Mouse (Mus musculus) kidney, embryonic 16.5 days (tissue): Measurements from ENCODE around the gene Pgpep1. TPM values are rescaled to one million over a fixed set of nuclear protein-coding genes. Genes with fewer than 3 reads are reported as not detected.

ENCODE experiments used
- ATAC-seq: fragments of 200-750 bp; cut with Nextera tagmentation; 2 replicates; pipeline ENCODE4 v1.8.0; 2017; ENCODE audit warnings: moderate TSS enrichment; ENCODE audit not compliant: low FRiP score, low TSS enrichment
- H3K27ac ChIP-seq: fragments of 300-500 bp; sonication (generic); 2 replicates; pipeline ENCODE4 v1.5.1; 2014; ENCODE audit warnings: low read length
- H3K27me3 ChIP-seq: fragments of 300-500 bp; sonication (generic); 2 replicates; pipeline ENCODE4 v1.6.1; 2014; ENCODE audit warnings: low read length, control low read depth, mixed read lengths; ENCODE audit not compliant: insufficient read depth
- H3K36me3 ChIP-seq: fragments of 300-500 bp; sonication (generic); 2 replicates; pipeline ENCODE4 v1.6.1; 2014; ENCODE audit warnings: low read length, control low read depth, mixed read lengths; ENCODE audit not compliant: insufficient read depth
- H3K4me1 ChIP-seq: fragments of 300-500 bp; sonication (generic); 2 replicates; pipeline ENCODE4 v1.6.1; 2014; ENCODE audit warnings: low read length, control low read depth, mixed read lengths; ENCODE audit not compliant: insufficient read depth
- H3K4me2 ChIP-seq: fragments of 300-500 bp; sonication (generic); replicated peaks from 2 replicates; pipeline ENCODE4 v1.6.1; 2014; ENCODE audit warnings: low read depth, low read length
- H3K4me3 ChIP-seq: fragments of 300-500 bp; sonication (generic); 2 replicates; pipeline ENCODE4 v1.5.1; 2014; ENCODE audit warnings: mild to moderate bottlenecking, low read length
- H3K9ac ChIP-seq: fragments of 300-500 bp; sonication (generic); replicated peaks from 2 replicates; pipeline ENCODE4 v1.6.1; 2014; ENCODE audit warnings: low read length
- H3K9me3 ChIP-seq: fragments of 300-500 bp; sonication (generic); 2 replicates; pipeline ENCODE4 v1.6.1; 2016; ENCODE audit warnings: low read length, control low read depth
- WGBS: fragments of 180-500 bp; shearing (Covaris S2); extraction: QIAGEN DNeasy Blood & Tissue Kit; methylation state at CpG from one replicate; pipeline ENCODE4 v1.1.7; 2014; 5-methylcytosine and 5-hydroxymethylcytosine counted together
- polyA plus RNA-seq: library from polyadenylated mRNA; unstranded; fragments of >200 nt; fragmentation: Nextera tagmentation; extraction: Ambion mirVana; gene quantifications from 2 replicates; pipeline ENCODE4 v1.2.1, GENCODE M21; 2015

Gene Pgpep1
- polyA plus RNA-seq, 1 experiment from 2014 or later, result 88.5 TPM

- Histone ChIP-seq H3K36me3 (no peaks in the 10 kb centered on the region), H3K4me1 (peaks cover 37% of the 10 kb centered on the region), H3K27ac (peak overlapping the region; percentile 89), H3K4me2 (peak overlapping the region; percentile 59), H3K27me3 (no peaks in the 10 kb centered on the region), H3K9ac (peak overlapping the region; percentile 75), H3K4me3 (peak overlapping the region; percentile 33; the same call in 1 of the 2 replicates), H3K9me3 (no peaks in the 10 kb centered on the region)
- no peak; the same call in 1 of the 2 replicates for ATAC-seq
- WGBS, result 49% methylated on average over 4 of the region's 4 CpGs
Measured at GRCm38 (mm10) chr8:70691230-70691629, 31.0 kb upstream of the Pgpep1 start.

- H3K4me1 ChIP-seq, result peaks cover 25% of the 10 kb centered on the region
- H3K9me3 ChIP-seq, result no peaks in the 10 kb centered on the region
- no peak overlapping the region for H3K27ac ChIP-seq
- no peak overlapping the region for H3K4me2 ChIP-seq
- 77% methylated on average over 5 of the region's 5 CpGs for WGBS
- H3K36me3 ChIP-seq, result no peaks in the 10 kb centered on the region
- 0 out of 2 replicates have a peak overlapping the region, but pooled peaks have one; percentile 29 for H3K9ac ChIP-seq
- H3K4me3 ChIP-seq, result no peak overlapping the region
- no peak for ATAC-seq
- no peaks in the 10 kb centered on the region for H3K27me3 ChIP-seq
Measured at GRCm38 (mm10) chr8:70689892-70690390, 29.8 kb upstream of the Pgpep1 start.

- Histone ChIP-seq H3K36me3 (no peaks in the 10 kb centered on the region), H3K9me3 (no peaks in the 10 kb centered on the region), H3K4me3 (no peak overlapping the region), H3K4me1 (peaks cover 15% of the 10 kb centered on the region), H3K9ac (no peak overlapping the region), H3K4me2 (no peak overlapping the region), H3K27ac (no peak overlapping the region), H3K27me3 (no peaks in the 10 kb centered on the region)
- 90% methylated on average over 3 of the region's 3 CpGs for WGBS
- ATAC-seq, result no peak
Measured at GRCm38 (mm10) chr8:70688136-70688535, 27.9 kb upstream of the Pgpep1 start.

- no peak for ATAC-seq
- Histone ChIP-seq H3K4me3 (no peak overlapping the region), H3K27me3 (no peaks in the 10 kb centered on the region), H3K9me3 (no peaks in the 10 kb centered on the region), H3K9ac (0 out of 2 replicates have a peak overlapping the region, but pooled peaks have one; percentile 1), H3K27ac (no peak overlapping the region), H3K36me3 (no peaks in the 10 kb centered on the region), H3K4me1 (peaks cover 15% of the 10 kb centered on the region), H3K4me2 (no peak overlapping the region)
- 74% methylated on average over 8 of the region's 8 CpGs for WGBS
Measured at GRCm38 (mm10) chr8:70687576-70687975, 27.4 kb upstream of the Pgpep1 start.

DNA sequence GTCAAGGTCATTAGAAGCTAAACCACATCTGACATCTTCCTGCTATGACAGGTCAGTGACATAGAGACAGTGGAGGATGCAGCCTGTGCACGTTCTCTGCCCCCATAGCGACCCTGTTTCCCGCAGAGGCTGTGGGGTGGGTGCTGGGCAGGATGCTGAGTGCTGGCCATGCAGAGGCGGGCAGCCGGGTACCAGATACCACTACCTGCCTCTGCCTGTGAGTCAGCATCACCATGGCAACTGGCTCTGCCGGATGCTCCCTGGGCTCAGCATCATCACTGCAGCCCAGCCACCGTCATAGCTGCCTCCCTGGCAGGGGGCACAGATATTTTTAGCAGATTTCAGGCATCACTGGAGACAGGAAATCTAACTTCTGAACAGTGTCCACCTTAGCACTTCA is 24.1 kb upstream of the Pgpep1 start:
- Histone ChIP-seq H3K27me3 (no peaks in the 10 kb centered on the region), H3K4me2 (no peak overlapping the region), H3K9me3 (no peaks in the 10 kb centered on the region), H3K36me3 (no peaks in the 10 kb centered on the region), H3K4me1 (peaks cover 6% of the 10 kb centered on the region; the same call in 1 of the 2 replicates), H3K9ac (no peak overlapping the region), H3K27ac (no peak overlapping the region), H3K4me3 (no peak overlapping the region)
- WGBS, result 46% methylated on average over 7 of the region's 7 CpGs
- ATAC-seq, result no peak

DNA sequence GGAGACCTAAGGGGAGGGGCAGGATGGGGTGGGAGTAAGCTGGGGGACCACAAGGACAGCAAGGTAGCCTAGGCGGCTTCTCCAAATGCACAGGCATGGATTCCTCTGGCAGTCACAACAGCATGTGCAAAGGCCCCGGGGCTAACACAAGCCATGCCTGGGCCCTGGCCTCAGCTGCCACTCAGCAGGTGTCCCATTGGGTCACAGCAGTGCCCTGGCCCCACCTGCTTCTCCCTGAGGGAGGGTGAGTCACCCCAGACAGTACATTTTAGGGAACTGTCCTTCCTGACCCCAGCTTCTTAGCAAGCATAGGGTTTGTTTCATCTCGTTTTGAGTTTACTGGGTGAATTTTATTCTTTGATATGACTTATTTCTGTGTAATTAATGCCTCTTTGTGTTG is 22.5 kb upstream of the Pgpep1 start:
- ATAC-seq, result peak; percentile 2; the same call in 1 of the 2 replicates
- WGBS, result 70% methylated on average over 3 of the region's 3 CpGs

DNA sequence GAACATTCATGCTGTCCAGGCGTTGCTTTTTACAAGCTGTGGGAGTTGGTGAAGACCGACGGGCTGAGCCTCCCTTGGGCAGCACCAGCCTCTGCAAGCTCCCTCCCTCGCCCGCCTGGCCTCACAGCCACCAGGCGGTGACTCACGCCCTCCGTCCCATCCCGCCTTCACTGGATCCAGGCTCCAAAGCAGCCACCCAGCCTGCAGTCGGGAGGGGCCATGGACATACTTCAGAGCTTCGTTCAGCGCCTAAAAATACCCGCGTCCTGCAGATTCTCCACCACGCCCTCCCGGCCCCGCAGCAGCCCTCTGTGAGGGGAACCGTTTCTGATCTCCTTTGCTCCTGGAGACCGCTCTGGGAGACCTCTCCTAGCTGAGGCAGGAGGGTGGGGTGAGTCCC is 22.0 kb upstream of the Pgpep1 start:
- H3K4me3 ChIP-seq, result peak overlapping the region; percentile 6; the same call in 1 of the 2 replicates
- no peak overlapping the region for H3K27ac ChIP-seq
- peak overlapping the region; percentile 52 for H3K9ac ChIP-seq

More for the DNA sequence above, 22.5 kb upstream of the Pgpep1 start:
- Histone ChIP-seq H3K27me3 (no peaks in the 10 kb centered on the region), H3K4me1 (peaks cover 11% of the 10 kb centered on the region; the same call in 1 of the 2 replicates), H3K36me3 (peaks cover 6% of the 10 kb centered on the region), H3K9ac (peak overlapping the region; percentile 52), H3K4me3 (no peak overlapping the region), H3K4me2 (peak overlapping the region; percentile 42), H3K9me3 (no peaks in the 10 kb centered on the region), H3K27ac (no peak overlapping the region)

GRCm38 (mm10) chr8:70681410-70681809 is 21.2 kb upstream of the Pgpep1 start:
- no peak overlapping the region for H3K27ac ChIP-seq

More for the DNA sequence above, 22.0 kb upstream of the Pgpep1 start:
- ATAC-seq, result peak; percentile 73
- no peaks in the 10 kb centered on the region for H3K27me3 ChIP-seq
- H3K9me3 ChIP-seq, result no peaks in the 10 kb centered on the region
- H3K36me3 ChIP-seq, result peaks cover 6% of the 10 kb centered on the region
- H3K4me2 ChIP-seq, result peak overlapping the region; percentile 42
- 3% methylated on average over 19 of the region's 19 CpGs for WGBS
- peaks cover 15% of the 10 kb centered on the region; the same call in 1 of the 2 replicates for H3K4me1 ChIP-seq

GRCm38 (mm10) chr8:70680039-70680438 is 19.9 kb upstream of the Pgpep1 start:
- H3K4me2 ChIP-seq, result no peak overlapping the region
- peaks cover 6% of the 10 kb centered on the region for H3K36me3 ChIP-seq
- H3K9me3 ChIP-seq, result no peaks in the 10 kb centered on the region
- no peak overlapping the region for H3K4me3 ChIP-seq
- no peaks in the 10 kb centered on the region for H3K27me3 ChIP-seq
- no peak for ATAC-seq
- H3K4me1 ChIP-seq, result peaks cover 22% of the 10 kb centered on the region
- no peak overlapping the region for H3K27ac ChIP-seq
- WGBS, result 86% methylated on average over 3 of the region's 3 CpGs
- H3K9ac ChIP-seq, result no peak overlapping the region

More at GRCm38 (mm10) chr8:70681410-70681809, 21.2 kb upstream of the Pgpep1 start:
- no peaks in the 10 kb centered on the region for H3K27me3 ChIP-seq
- WGBS, result 75% methylated on average over 3 of the region's 3 CpGs
- H3K4me3 ChIP-seq, result no peak overlapping the region
- peaks cover 18% of the 10 kb centered on the region; the same call in 1 of the 2 replicates for H3K4me1 ChIP-seq
- H3K9me3 ChIP-seq, result no peaks in the 10 kb centered on the region
- no peak for ATAC-seq
- no peak overlapping the region for H3K9ac ChIP-seq
- peaks cover 6% of the 10 kb centered on the region for H3K36me3 ChIP-seq
- no peak overlapping the region for H3K4me2 ChIP-seq

DNA sequence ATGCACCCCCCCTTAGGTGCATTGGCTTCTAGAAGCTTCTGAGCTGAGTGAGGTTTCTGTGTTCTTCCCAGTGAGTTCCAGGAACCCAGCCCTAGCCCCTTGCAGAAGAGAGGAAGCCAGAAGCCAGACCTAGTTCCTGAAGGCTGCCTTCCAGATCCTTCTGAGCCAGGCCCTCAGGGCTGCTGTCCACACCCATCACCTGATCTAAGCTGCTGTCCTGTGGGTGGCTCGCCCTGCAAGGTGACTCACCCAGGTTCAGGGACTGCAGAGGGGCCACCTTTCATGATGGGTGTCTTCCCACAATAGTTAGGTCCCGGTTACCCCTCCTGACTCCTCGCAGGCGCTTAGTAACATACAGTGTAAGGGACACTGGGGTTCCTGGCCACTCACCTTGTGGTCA is 19.2 kb upstream of the Pgpep1 start:
- 87% methylated on average over 4 of the region's 4 CpGs for WGBS
- Histone ChIP-seq H3K4me2 (no peak overlapping the region), H3K9me3 (no peaks in the 10 kb centered on the region), H3K4me3 (no peak overlapping the region), H3K36me3 (peaks cover 6% of the 10 kb centered on the region), H3K9ac (no peak overlapping the region), H3K27ac (no peak overlapping the region), H3K4me1 (peaks cover 28% of the 10 kb centered on the region), H3K27me3 (no peaks in the 10 kb centered on the region)
- no peak for ATAC-seq
